Mouse (Mus musculus) MEL (cell line): ENCODE measurements around the gene Dpysl5. TPM values are rescaled to one million over a fixed set of nuclear protein-coding genes. Genes with fewer than 3 reads are reported as not detected.

Source experiments
- DNase-seq: peaks from one replicate; pipeline ENCODE4 v3.0.0; 2011; ENCODE audit warnings: low read depth, low spot score
- H3K27ac ChIP-seq: 2 replicates; pipeline ENCODE4 v1.5.1; 2012; ENCODE audit warnings: low read depth, mild to moderate bottlenecking, control low read depth, low read length, moderate library complexity; ENCODE audit not compliant: control insufficient read depth
- H3K27me3 ChIP-seq, 2 experiments: fragments of 150-350 bp in 1 of 2; sonication (generic) in 1 of 2; 2 replicates each; pipeline ENCODE4 v1.6.1; 2012; ENCODE audit warnings: low read length in 2 of 2, mild to moderate bottlenecking in 2 of 2, improper control_type of control experiment in 1 of 2, moderate library complexity in 1 of 2; ENCODE audit not compliant: insufficient read depth in 2 of 2, control insufficient read depth in 1 of 2
- H3K36me3 ChIP-seq, 2 experiments: 2 replicates each; pipeline ENCODE4 v1.6.1; 2012 to 2014; ENCODE audit warnings: low read length in 2 of 2, improper control_type of control experiment in 1 of 2, inconsistent platforms in 1 of 2, mild to moderate bottlenecking in 1 of 2; ENCODE audit not compliant: insufficient read depth in 2 of 2, control insufficient read depth in 1 of 2
- H3K4me1 ChIP-seq, 2 experiments: fragments of 150-350 bp in 1 of 2; sonication (generic) in 1 of 2; 2 replicates each; pipeline ENCODE4 v1.6.1; 2012; ENCODE audit warnings: low read length in 2 of 2, improper control_type of control experiment in 1 of 2, mild to moderate bottlenecking in 1 of 2; ENCODE audit not compliant: insufficient read depth in 2 of 2, control insufficient read depth in 1 of 2
- H3K4me3 ChIP-seq, 2 experiments: fragments of 150-350 bp in 1 of 2; sonication (generic) in 1 of 2; 2 replicates each; pipeline ENCODE4 v1.5.1; 2012; ENCODE audit warnings: low read depth in 2 of 2, low read length in 2 of 2, mild to moderate bottlenecking in 2 of 2, moderate library complexity in 2 of 2, control low read depth in 1 of 2, improper control_type of control experiment in 1 of 2; ENCODE audit not compliant: control insufficient read depth in 1 of 2, insufficient read depth in 1 of 2
- H3K79me2 ChIP-seq: 2 replicates; pipeline ENCODE4 v1.6.1; 2012; ENCODE audit warnings: mild to moderate bottlenecking, low read length, moderate library complexity; ENCODE audit not compliant: control insufficient read depth, poor library complexity, insufficient read depth
- H3K9ac ChIP-seq: 2 replicates; pipeline ENCODE4 v1.6.1; 2012; ENCODE audit warnings: low read depth, mild to moderate bottlenecking, control low read depth, low read length, moderate library complexity; ENCODE audit not compliant: control insufficient read depth, poor library complexity, severe bottlenecking
- H3K9me3 ChIP-seq: fragments of 150-350 bp; sonication (generic); replicated peaks from 2 replicates; pipeline ENCODE4 v1.6.1; 2012; ENCODE audit warnings: mild to moderate bottlenecking, low read length, improper control_type of control experiment, moderate library complexity; ENCODE audit not compliant: insufficient read depth
- CHD1 ChIP-seq: IDR thresholded peaks from 2 replicates; pipeline ENCODE4 v1.6.1; 2012; ENCODE audit warnings: low read depth, mild to moderate bottlenecking, inconsistent platforms, low read length, improper control_type of control experiment
- E2F4 ChIP-seq: IDR thresholded peaks from 2 replicates; pipeline ENCODE4 v1.6.1; 2011; ENCODE audit warnings: low read depth, low read length, improper control_type of control experiment, borderline replicate concordance
- ELF1 ChIP-seq: IDR thresholded peaks from 2 replicates; pipeline ENCODE4 v1.6.1; 2014; ENCODE audit warnings: low read depth, mild to moderate bottlenecking, inconsistent platforms, low read length, improper control_type of control experiment, moderate library complexity
- EP300 ChIP-seq, 2 experiments: IDR thresholded peaks; 2 replicates each; pipeline ENCODE4 v1.6.1; 2011; ENCODE audit warnings: improper control_type of control experiment in 2 of 2, low read length in 2 of 2, low read depth in 1 of 2, mild to moderate bottlenecking in 1 of 2
- ETS1 ChIP-seq: IDR thresholded peaks from 2 replicates; pipeline ENCODE4 v1.6.1; 2012; ENCODE audit warnings: low read depth, mild to moderate bottlenecking, inconsistent platforms, low read length, improper control_type of control experiment, moderate library complexity
- HCFC1 ChIP-seq: IDR thresholded peaks from 2 replicates; pipeline ENCODE4 v1.6.1; 2012; ENCODE audit warnings: low read depth, mild to moderate bottlenecking, inconsistent platforms, low read length, improper control_type of control experiment, moderate library complexity
- MAFK ChIP-seq: IDR thresholded peaks from 2 replicates; pipeline ENCODE4 v1.6.1; 2011; ENCODE audit warnings: low read depth, mild to moderate bottlenecking, low read length, improper control_type of control experiment, borderline replicate concordance
- MYB ChIP-seq: IDR thresholded peaks from 2 replicates; pipeline ENCODE4 v1.6.1; 2011; ENCODE audit warnings: mild to moderate bottlenecking, low read depth, low read length, improper control_type of control experiment
- NRF1 ChIP-seq: IDR thresholded peaks from 2 replicates; pipeline ENCODE4 v1.6.1; 2014; ENCODE audit warnings: low read depth, mild to moderate bottlenecking, inconsistent platforms, low read length, improper control_type of control experiment, moderate library complexity; ENCODE audit not compliant: poor library complexity, insufficient read depth, severe bottlenecking
- POLR2AphosphoS2 ChIP-seq: IDR thresholded peaks from 2 replicates; pipeline ENCODE4 v1.6.1; 2011; ENCODE audit warnings: low read length, improper control_type of control experiment
- RAD21 ChIP-seq: IDR thresholded peaks from 2 replicates; pipeline ENCODE4 v1.6.1; 2011; ENCODE audit warnings: mild to moderate bottlenecking, low read depth, low read length, improper control_type of control experiment
- SMC3 ChIP-seq: IDR thresholded peaks from 2 replicates; pipeline ENCODE4 v1.6.1; 2011; ENCODE audit warnings: low read depth, low read length, improper control_type of control experiment
- TAL1 ChIP-seq: IDR thresholded peaks from 2 replicates; pipeline ENCODE4 v1.6.1; 2012; ENCODE audit warnings: mild to moderate bottlenecking, inconsistent platforms, low read length, moderate library complexity, mixed read lengths
- TBP ChIP-seq: IDR thresholded peaks from 2 replicates; pipeline ENCODE4 v1.8.0; 2011; ENCODE audit warnings: low read depth, low read length, improper control_type of control experiment
- TCF12 ChIP-seq: IDR thresholded peaks from 2 replicates; pipeline ENCODE4 v1.6.1; 2014; ENCODE audit warnings: low read depth, mild to moderate bottlenecking, inconsistent platforms, low read length, improper control_type of control experiment, moderate library complexity
- UBTF ChIP-seq: IDR thresholded peaks from 2 replicates; pipeline ENCODE4 v1.6.1; 2012; ENCODE audit warnings: low read depth, mild to moderate bottlenecking, inconsistent platforms, low read length, improper control_type of control experiment, moderate library complexity, borderline replicate concordance; ENCODE audit not compliant: insufficient read depth
- USF1 ChIP-seq: IDR thresholded peaks from 2 replicates; pipeline ENCODE4 v1.6.1; 2014; ENCODE audit warnings: low read depth, mild to moderate bottlenecking, inconsistent platforms, low read length, improper control_type of control experiment, moderate library complexity
- USF2 ChIP-seq, 2 experiments: IDR thresholded peaks; 2 replicates each; pipeline ENCODE4 v1.6.1; 2011 to 2012; ENCODE audit warnings: improper control_type of control experiment in 2 of 2, low read length in 2 of 2, borderline replicate concordance in 1 of 2, inconsistent platforms in 1 of 2, low read depth in 1 of 2, mild to moderate bottlenecking in 1 of 2; ENCODE audit not compliant: insufficient read depth in 1 of 2
- polyA plus RNA-seq, 2 experiments: library from polyadenylated mRNA; stranded (reverse) in 1 of 2; unstranded in 1 of 2; fragments of >175 nt in 1 of 2; fragments of >200 nt in 1 of 2; gene quantifications; 2 replicates each; pipeline versions ENCODE4 v1.2.1 to v1.2.4; 2012; ENCODE audit warnings: low replicate concordance in 2 of 2, low read depth in 1 of 2; ENCODE audit not compliant: insufficient read length in 2 of 2, insufficient read depth in 1 of 2, missing spikeins in 1 of 2
- total RNA-seq: library from RNA; depleted of rRNA; stranded (reverse); fragments of 300-350 nt; gene quantifications from 2 replicates; pipeline ENCODE4 v1.2.3, GENCODE M21; 2012

Gene Dpysl5
- total and polyA plus RNA-seq, 3 experiments: not detected

- Histone ChIP-seq H3K4me1 (no peaks in the 10 kb centered on the region), H3K27ac (no peak overlapping the region), H3K9me3 (no peaks in the 10 kb centered on the region), H3K79me2 (no peaks in the 10 kb centered on the region), H3K9ac (no peak overlapping the region), H3K36me3 (no peaks in the 10 kb centered on the region), H3K27me3 (peaks cover 16 to 31% of the 10 kb centered on the region in 2 experiments), H3K4me3 (no peak overlapping the region)
- TF ChIP-seq TBP (no peak), SMC3 (no peak), UBTF (no peak), NRF1 (no peak), ETS1 (no peak)
- DNase-seq: no peak
These were observed 878 bp upstream of the Dpysl5 start for GRCm38 (mm10) chr5:30710486-30710885.

GRCm38 (mm10) chr5:30712002-30712390, 632 bp downstream of the Dpysl5 start:
- DNase-seq: no peak
- H3K4me1 ChIP-seq: no peaks in the 10 kb centered on the region
- H3K79me2 ChIP-seq: no peaks in the 10 kb centered on the region
- H3K9me3 ChIP-seq: no peaks in the 10 kb centered on the region
- peaks cover 13 to 21% of the 10 kb centered on the region in 2 experiments for H3K27me3 ChIP-seq
- H3K4me3 ChIP-seq: no peak overlapping the region
- H3K36me3 ChIP-seq: no peaks in the 10 kb centered on the region
- no peak overlapping the region for H3K27ac ChIP-seq
- H3K9ac ChIP-seq: no peak overlapping the region
- TF ChIP-seq ELF1 (no peak), TAL1 (no peak), RAD21 (no peak), POLR2AphosphoS2 (no peak), MYB (no peak), E2F4 (no peak), USF2 (IDR thresholded peaks at IDR 0.05; ENCODE audit: borderline replicate concordance in 1 of 2, insufficient read depth in 1 of 2, low read depth in 1 of 2, low read length in 2 of 2) (no peak), UBTF (no peak), USF1 (no peak), TCF12 (no peak), CHD1 (no peak), TBP (no peak), EP300 (IDR thresholded peaks at IDR 0.05; ENCODE audit: low read depth in 1 of 2, low read length in 2 of 2) (no peak), HCFC1 (no peak), MAFK (no peak)
